Mouse (Mus musculus) limb, embryonic 11.5 days (tissue): ENCODE measurements around the gene Pex11g. TPM values are rescaled to one million over a fixed set of nuclear protein-coding genes. Genes with fewer than 3 reads are reported as not detected.

Experiments
- ATAC-seq: fragments of 200-750 bp; cut with Nextera tagmentation; 2 replicates; pipeline ENCODE4 v1.8.0; 2017; ENCODE audit warnings: low read depth; ENCODE audit not compliant: insufficient number of reproducible peaks, low FRiP score, low TSS enrichment
- DNase-seq: peaks from one replicate; pipeline ENCODE4 v3.0.0-alpha.2; 2015; ENCODE audit warnings: low spot score
- H3K27ac ChIP-seq: fragments of 300-500 bp; sonication (generic); replicated peaks from 2 replicates; pipeline ENCODE4 v1.5.1; 2014; ENCODE audit warnings: low read depth, mild to moderate bottlenecking, low read length
- H3K27me3 ChIP-seq: fragments of 300-500 bp; sonication (generic); 2 replicates; pipeline ENCODE4 v1.6.1; 2014; ENCODE audit warnings: mild to moderate bottlenecking, low read length, mixed read lengths; ENCODE audit not compliant: control insufficient read depth, insufficient read depth
- H3K36me3 ChIP-seq: fragments of 300-500 bp; sonication (generic); 2 replicates; pipeline ENCODE4 v1.6.1; 2014; ENCODE audit warnings: mild to moderate bottlenecking, low read length, moderate library complexity, mixed read lengths; ENCODE audit not compliant: control insufficient read depth, insufficient read depth
- H3K4me1 ChIP-seq: fragments of 300-500 bp; sonication (generic); 2 replicates; pipeline ENCODE4 v1.6.1; 2014; ENCODE audit warnings: low read length, mixed read lengths; ENCODE audit not compliant: control insufficient read depth, insufficient read depth
- H3K4me2 ChIP-seq: fragments of 300-500 bp; sonication (generic); 2 replicates; pipeline ENCODE4 v1.6.1; 2014; ENCODE audit warnings: low read depth, mild to moderate bottlenecking, moderate library complexity; ENCODE audit not compliant: severe bottlenecking
- H3K4me3 ChIP-seq: fragments of 300-500 bp; sonication (generic); 2 replicates; pipeline ENCODE4 v1.5.1; 2014; ENCODE audit warnings: low read depth, low read length
- H3K9ac ChIP-seq: fragments of 300-500 bp; sonication (generic); 2 replicates; pipeline ENCODE4 v1.6.1; 2014; ENCODE audit warnings: mild to moderate bottlenecking, low read length
- H3K9me3 ChIP-seq: fragments of 300-500 bp; sonication (generic); 2 replicates; pipeline ENCODE4 v1.6.1; 2016; ENCODE audit warnings: low read length; ENCODE audit not compliant: control insufficient read depth
- WGBS: fragments of 180-500 bp; shearing (Covaris S2); extraction: QIAGEN DNeasy Blood & Tissue Kit; methylation state at CpG from one replicate; pipeline ENCODE4 v1.1.7; 2014; 5-methylcytosine and 5-hydroxymethylcytosine counted together
- polyA plus RNA-seq: library from polyadenylated mRNA; unstranded; fragments of >200 nt; fragmentation: Nextera tagmentation; extraction: Ambion mirVana; gene quantifications from 2 replicates; pipeline ENCODE4 v1.2.1, GENCODE M21; 2014

The Pex11g gene
- polyA plus RNA-seq = 2.9 and 3.8 TPM in 2 replicates

GRCm38 (mm10) chr8:3467006-3467885 is at the start of gene Pex11g:
Pex11g (minus strand) TSS chr8:3467680.
- Histone ChIP-seq H3K36me3 (no peaks in the 10 kb centered on the region), H3K27ac (peak within 1 kb of the TSS; percentile 43; the same call in 1 of the 2 replicates), H3K9ac (peak within 1 kb of the TSS; percentile 67), H3K4me3 (peak within 1 kb of the TSS; percentile 36), H3K4me2 (peak within 1 kb of the TSS; percentile 45), H3K27me3 (no peaks in the 10 kb centered on the region), H3K9me3 (no peaks in the 10 kb centered on the region), H3K4me1 (no peaks in the 10 kb centered on the region)
- peak; percentile 92 for ATAC-seq
- WGBS = 7% methylated on average over 32 of the region's 32 CpGs
- DNase-seq = peak; percentile 99

- ATAC-seq (no peak; the same call in 1 of the 2 replicates), DNase-seq (no peak)
Observed at GRCm38 (mm10) chr8:3517117-3517495, 49.6 kb upstream of the Pex11g start.

GRCm38 (mm10) chr8:3516450-3517116 is 49.1 kb upstream of the Pex11g start:
- ATAC-seq (peak; percentile 87), DNase-seq (peak; percentile 93)
- Histone ChIP-seq H3K9ac (peak overlapping the region; percentile 56), H3K36me3 (no peaks in the 10 kb centered on the region), H3K27ac (no peak overlapping the region; the same call in 1 of the 2 replicates), H3K4me3 (peak overlapping the region; percentile 39), H3K4me2 (peak overlapping the region; percentile 86), H3K4me1 (peaks cover 6% of the 10 kb centered on the region), H3K27me3 (no peaks in the 10 kb centered on the region), H3K9me3 (peaks cover 3% of the 10 kb centered on the region; the same call in 1 of the 2 replicates)
- 1% methylated on average over 36 of the region's 36 CpGs for WGBS

More at GRCm38 (mm10) chr8:3517117-3517495, 49.6 kb upstream of the Pex11g start:
- Histone ChIP-seq H3K36me3 (peaks cover 2% of the 10 kb centered on the region; the same call in 1 of the 2 replicates), H3K4me1 (peaks cover 6% of the 10 kb centered on the region), H3K27me3 (no peaks in the 10 kb centered on the region), H3K9me3 (peaks cover 3% of the 10 kb centered on the region; the same call in 1 of the 2 replicates), H3K9ac (peak overlapping the region; percentile 9; the same call in 1 of the 2 replicates), H3K4me2 (peak overlapping the region; percentile 86), H3K4me3 (peak overlapping the region; percentile 39), H3K27ac (no peak overlapping the region)
- WGBS = 12% methylated on average over 16 of the region's 16 CpGs

- Histone ChIP-seq H3K27me3 (no peaks in the 10 kb centered on the region), H3K36me3 (no peaks in the 10 kb centered on the region), H3K4me2 (peak overlapping the region; percentile 86), H3K4me3 (peak overlapping the region; percentile 39), H3K9ac (peak overlapping the region; percentile 56), H3K4me1 (peaks cover 6% of the 10 kb centered on the region), H3K9me3 (peaks cover 3% of the 10 kb centered on the region; the same call in 1 of the 2 replicates), H3K27ac (peak overlapping the region; percentile 5; the same call in 1 of the 2 replicates)
- peak; percentile 4; the same call in 1 of the 2 replicates for ATAC-seq
- under 1% methylated on average over 25 of the region's 25 CpGs for WGBS
- DNase-seq = peak; percentile 68
Observed at GRCm38 (mm10) chr8:3515771-3516417, 48.4 kb upstream of the Pex11g start.

GRCm38 (mm10) chr8:3515260-3515671 is 47.8 kb upstream of the Pex11g start, which contains the start of gene Pnpla6:
Pnpla6 (plus strand) TSS chr8:3515384.
- WGBS = under 1% methylated on average over 25 of the region's 25 CpGs
- DNase-seq = peak; percentile 94

GRCm38 (mm10) chr8:3514681-3515247 is 47.3 kb upstream of the Pex11g start:
- 30% methylated on average over 13 of the region's 13 CpGs for WGBS
- ATAC-seq (no peak), DNase-seq (no peak)
- peak overlapping the region; percentile 86 for H3K4me2 ChIP-seq
- H3K4me1 ChIP-seq = peaks cover 6% of the 10 kb centered on the region
- H3K9ac ChIP-seq = peak overlapping the region; percentile 47
- H3K27ac ChIP-seq = peak overlapping the region; percentile 73
- H3K36me3 ChIP-seq = no peaks in the 10 kb centered on the region
- H3K4me3 ChIP-seq = peak overlapping the region; percentile 39; the same call in 1 of the 2 replicates
- no peaks in the 10 kb centered on the region for H3K27me3 ChIP-seq
- peaks cover 3% of the 10 kb centered on the region; the same call in 1 of the 2 replicates for H3K9me3 ChIP-seq

More at GRCm38 (mm10) chr8:3515260-3515671, 47.8 kb upstream of the Pex11g start, which contains the start of gene Pnpla6:
- Histone ChIP-seq H3K4me3 (peak within 1 kb of the TSS; percentile 39), H3K4me2 (peak within 1 kb of the TSS; percentile 86), H3K27ac (peak within 1 kb of the TSS; percentile 73), H3K9me3 (peaks cover 3% of the 10 kb centered on the region; the same call in 1 of the 2 replicates), H3K4me1 (peaks cover 6% of the 10 kb centered on the region), H3K9ac (peak within 1 kb of the TSS; percentile 56), H3K36me3 (no peaks in the 10 kb centered on the region), H3K27me3 (no peaks in the 10 kb centered on the region)
- peak; percentile 76 for ATAC-seq

- no peaks in the 10 kb centered on the region for H3K27me3 ChIP-seq
- ATAC-seq (no peak), DNase-seq (no peak)
- no peak overlapping the region for H3K4me2 ChIP-seq
- H3K9ac ChIP-seq = no peak overlapping the region
- H3K4me1 ChIP-seq = no peaks in the 10 kb centered on the region
- no peak overlapping the region for H3K27ac ChIP-seq
- WGBS = 86% methylated on average over 6 of the region's 6 CpGs
- H3K9me3 ChIP-seq = no peaks in the 10 kb centered on the region
- peaks cover 9% of the 10 kb centered on the region for H3K36me3 ChIP-seq
- H3K4me3 ChIP-seq = no peak overlapping the region
Observed at GRCm38 (mm10) chr8:3507979-3508754, 40.7 kb upstream of the Pex11g start.
